Mouse (Mus musculus) cerebellum, adult 9-11 months (tissue): ENCODE results near the gene Thop1.

Experiments
- DNase-seq: peaks from one replicate; pipeline ENCODE4 v3.0.0; 2022

The Thop1 gene

DNA sequence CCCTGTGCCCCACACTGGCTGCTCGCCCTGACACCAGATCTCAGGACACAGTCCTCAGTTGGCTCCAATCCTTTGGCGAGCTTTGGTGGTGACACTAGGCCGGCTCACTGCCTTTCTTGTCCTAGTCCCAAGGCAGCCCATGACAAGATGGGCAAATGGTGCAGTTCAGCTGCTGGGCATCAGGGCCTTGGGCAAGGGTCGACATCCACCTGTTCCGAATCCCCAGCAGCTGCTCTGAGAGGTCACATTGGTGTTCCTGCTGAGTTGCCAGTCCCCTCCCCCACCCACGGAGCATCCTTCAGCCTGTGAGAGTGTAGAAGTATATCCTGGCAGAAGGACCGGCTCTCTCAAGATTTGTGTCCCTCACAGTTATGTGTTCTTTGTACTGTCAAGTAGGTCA is 50.8 kb downstream of the Thop1 start:
- no peak for DNase-seq

DNA sequence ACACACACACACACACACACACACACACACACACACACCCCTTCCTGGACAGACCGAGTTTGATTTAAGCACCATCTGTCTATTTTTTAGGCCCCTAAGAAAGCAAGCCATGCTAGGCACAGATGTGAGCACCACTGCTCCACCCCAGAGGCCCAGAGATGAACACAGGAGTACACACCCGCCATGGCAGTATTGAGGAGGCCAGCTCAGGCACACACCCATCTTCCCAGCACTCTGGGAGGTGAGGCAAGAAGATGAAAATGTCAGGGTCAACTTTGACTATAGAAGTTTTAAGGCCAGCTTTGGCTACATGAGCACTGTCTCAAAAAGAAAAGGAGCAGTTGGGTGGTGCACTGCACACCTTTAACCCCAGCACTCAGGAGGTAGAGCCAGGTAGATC is 53.1 kb downstream of the Thop1 start:
- DNase-seq, result no peak

- DNase-seq, result no peak
These were observed 53.7 kb downstream of the Thop1 start for GRCm38 (mm10) chr10:81123500-81123899.
